Mouse (Mus musculus) forebrain, embryonic 13.5 days (tissue): ENCODE measurements around the gene Fbxo46. TPM values are rescaled to one million over a fixed set of nuclear protein-coding genes. Genes with fewer than 3 reads are reported as not detected.
A peak's percentile ranks its signal among the peaks of the same experiment; 100 is the strongest.

ENCODE experiments used
- microRNA counts: library from miRNA; unstranded; fragments of <30 nt; microRNA quantifications from one replicate; lab custom pipeline; 2016
- microRNA-seq: library from miRNA; unstranded; fragments of <30 nt; microRNA quantifications from one replicate; pipeline ENCODE4, GENCODE M21; 2016
- polyA plus RNA-seq: library from polyadenylated mRNA; unstranded; fragments of >200 nt; fragmentation: Nextera tagmentation; extraction: Ambion mirVana; gene quantifications from 2 replicates; pipeline ENCODE4 v1.2.1, GENCODE M21; 2015

Gene Fbxo46
- polyA plus RNA-seq, 1 experiment from 2014 or later, result 19.1 TPM

MicroRNAs encoded within 50 kb of the gene (microRNA counts, 519-probe panel; counts per million panel counts)
- microRNA mmu-miR-330 (lab: Ali Mortazavi, UCI), result 177 counts per million, percentile 53 among the panel's probes with 10 or more counts

Small RNA genes lying within 50 kb of the gene (microRNA-seq; reads per million reads assigned to microRNA genes)
- gene Mir3100 (not detected), gene Mir330 (458 reads per million, percentile 70 among the genes with 10 or more reads in this experiment)

Other genes starting within 250 kb of the Fbxo46 start
- gene Pglyrp1, start 248.5 kb upstream of the Fbxo46 start, polyA plus RNA-seq, result 7.4 and 8.2 TPM in 2 replicates
- gene Ccdc61, start 209.4 kb upstream of the Fbxo46 start, polyA plus RNA-seq, result 25.6 and 27.9 TPM in 2 replicates
- gene Nova2, start 194.0 kb upstream of the Fbxo46 start, polyA plus RNA-seq, result 12.3 and 13.7 TPM in 2 replicates
- gene Nanos2, start 132.5 kb upstream of the Fbxo46 start, polyA plus RNA-seq, result 0.68 and 0.69 TPM in 2 replicates
- gene Mypop, start 128.6 kb upstream of the Fbxo46 start, polyA plus RNA-seq, result 2.8 TPM in 2 replicates
- gene Irf2bp1, start 115.8 kb upstream of the Fbxo46 start, polyA plus RNA-seq, result 22.1 and 23.3 TPM in 2 replicates
- gene Foxa3, start 96.3 kb upstream of the Fbxo46 start, polyA plus RNA-seq, result not detected in 2 replicates
- 34.3 and 36.7 TPM in 2 replicates for gene Sympk, start 95.5 kb upstream of the Fbxo46 start, polyA plus RNA-seq
- not detected in 2 replicates for gene Rsph6a, start 65.2 kb upstream of the Fbxo46 start, polyA plus RNA-seq
- 20.6 and 22.6 TPM in 2 replicates for gene Dmwd, start 43.6 kb upstream of the Fbxo46 start, polyA plus RNA-seq
- gene Dmpk, start 36.0 kb upstream of the Fbxo46 start, polyA plus RNA-seq, result 8.3 and 9.4 TPM in 2 replicates
- gene Six5, start 25.3 kb upstream of the Fbxo46 start, polyA plus RNA-seq, result 3.5 and 4.1 TPM in 2 replicates
- 1.2 and 1.4 TPM in 2 replicates for gene Gm4969, start 1.5 kb upstream of the Fbxo46 start, polyA plus RNA-seq
- 16.5 and 17.7 TPM in 2 replicates for gene Qpctl, start 29.4 kb downstream of the Fbxo46 start, polyA plus RNA-seq
- 159 and 164 TPM in 2 replicates for gene Snrpd2, start 29.9 kb downstream of the Fbxo46 start, polyA plus RNA-seq
- 5.2 and 6.6 TPM in 2 replicates for gene Gipr, start 46.3 kb downstream of the Fbxo46 start, polyA plus RNA-seq
- gene Eml2, start 56.6 kb downstream of the Fbxo46 start, polyA plus RNA-seq, result 6.4 and 7.0 TPM in 2 replicates
- gene Gpr4, start 92.7 kb downstream of the Fbxo46 start, polyA plus RNA-seq, result 1.2 and 1.3 TPM in 2 replicates
- gene Opa3, start 108.5 kb downstream of the Fbxo46 start, polyA plus RNA-seq, result 42.1 and 47.5 TPM in 2 replicates
- gene Vasp, start 152.0 kb downstream of the Fbxo46 start, polyA plus RNA-seq, result 31.0 and 32.7 TPM in 2 replicates
- 0.18 and 0.80 TPM in 2 replicates for gene Ppm1n, start 160.2 kb downstream of the Fbxo46 start, polyA plus RNA-seq
- 87.9 and 92.4 TPM in 2 replicates for gene Rtn2, start 162.8 kb downstream of the Fbxo46 start, polyA plus RNA-seq
- gene Fosb, start 190.2 kb downstream of the Fbxo46 start, polyA plus RNA-seq, result 0.06 TPM in 1 of 2 replicates, not detected in the other
- gene Ercc1, start 224.9 kb downstream of the Fbxo46 start, polyA plus RNA-seq, result 88.0 and 96.4 TPM in 2 replicates
- 21.4 and 23.2 TPM in 2 replicates for gene Cd3eap, start 239.6 kb downstream of the Fbxo46 start, polyA plus RNA-seq
- 3.6 and 4.1 TPM in 2 replicates for gene Ppp1r13l, start 239.9 kb downstream of the Fbxo46 start, polyA plus RNA-seq